In the genomic region with DNA sequence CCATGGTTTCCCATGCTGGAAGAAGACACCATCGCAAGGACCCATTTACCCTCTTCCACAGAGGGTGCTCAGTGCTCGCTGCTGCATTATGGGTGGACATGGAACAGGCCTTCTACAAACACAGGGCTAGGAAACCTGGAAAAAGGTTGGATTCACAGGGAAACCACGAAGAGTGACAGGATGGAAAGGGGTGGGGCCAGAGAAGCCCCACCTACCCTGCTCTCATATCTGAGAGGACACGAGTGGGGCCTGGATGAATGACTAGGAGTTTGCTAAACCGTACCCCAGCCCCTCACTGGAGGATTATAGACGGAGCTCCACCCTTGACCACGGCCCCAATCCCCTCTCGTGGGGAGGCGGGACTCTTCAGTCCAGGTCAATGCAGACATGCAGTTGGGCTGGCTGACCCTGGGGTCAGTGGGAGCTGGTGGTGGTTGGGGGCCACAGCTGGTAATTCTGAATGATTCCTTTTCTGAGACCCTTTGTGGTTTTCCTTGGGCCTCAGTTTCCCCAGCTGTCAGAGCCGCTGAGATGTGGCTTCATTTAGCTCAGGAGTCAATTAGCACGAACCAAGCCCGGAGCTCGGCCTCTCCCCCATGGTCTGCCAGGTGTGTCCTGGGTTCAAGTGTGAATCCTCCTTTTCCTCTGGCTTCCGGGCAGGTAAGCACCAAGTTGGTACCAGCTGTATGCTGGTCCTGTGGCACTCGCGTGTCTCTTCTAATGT, we compare ENCODE assay signal across 9 mouse cellular contexts. TPM values are rescaled to one million over a fixed set of nuclear protein-coding genes. Genes with fewer than 3 reads are reported as not detected.
DNase-seq lines count a peak whose midpoint lies in the region; ATAC-seq and TF ChIP-seq lines count a peak whose summit lies in the region.
"Had no signal": no experiment of that assay in that cellular context is flagged by ENCODE, and none has a peak within 500 bp of the region (broad histone marks: within the 10 kb centered on the region; RNA-seq: fewer than 3 reads in every experiment).

No protein-coding gene starts in this region.

- peak overlapping the region; percentile 96 for H3K27ac ChIP-seq in layer of hippocampus, adult 2 months
- peak overlapping the region; percentile 84; the same call in 1 of the 2 replicates for H3K27ac ChIP-seq in embryonic facial prominence, embryonic 14.5 days (replicated peaks; ENCODE audit: low read depth, low read length)
- H3K27ac ChIP-seq in hindbrain, embryonic 16.5 days (ENCODE audit: low read depth, low read length): peak overlapping the region; percentile 81; the same call in 1 of the 2 replicates
- peak overlapping the region; percentile 51; the same call in 1 of the 2 replicates for H3K27ac ChIP-seq in midbrain, embryonic 16.5 days (ENCODE audit: low read length)

- peaks cover 29% of the 10 kb centered on the region for H3K36me3 ChIP-seq in embryonic facial prominence, embryonic 14.5 days (ENCODE audit: control insufficient read depth, insufficient read depth, low read length)
- H3K36me3 ChIP-seq in hindbrain, embryonic 16.5 days (ENCODE audit: control insufficient read depth, insufficient read depth, low read length): no peaks in the 10 kb centered on the region; the same call in 1 of the 2 replicates
- H3K36me3 ChIP-seq in midbrain, embryonic 16.5 days (ENCODE audit: control insufficient read depth, insufficient read depth, low read length): no peaks in the 10 kb centered on the region

- H3K9ac ChIP-seq in embryonic facial prominence, embryonic 14.5 days (ENCODE audit: low read depth, low read length): no peak overlapping the region
- no peak overlapping the region for H3K9ac ChIP-seq in hindbrain, embryonic 16.5 days (ENCODE audit: low read depth, low read length)
- H3K9ac ChIP-seq in midbrain, embryonic 16.5 days (ENCODE audit: low read depth, low read length): no peak overlapping the region

- no peak for DNase-seq in layer of hippocampus, adult 2 months (ENCODE audit: low spot score in 2 of 2)
- DNase-seq in layer of hippocampus, adult 9-11 months: no peak
- DNase-seq in embryonic facial prominence, embryonic 14.5 days (ENCODE audit: low spot score): no peak
- DNase-seq in frontal cortex, postnatal 10 days (ENCODE audit: low spot score in 2 of 2): no peak
- DNase-seq in adrenal gland, postnatal 14 days: no peak
- DNase-seq in layer of hippocampus, adult 8-10 months (ENCODE audit: low spot score in 2 of 2): no peak

- H3K4me2 ChIP-seq in embryonic facial prominence, embryonic 14.5 days (ENCODE audit: low read depth, low read length): no peak overlapping the region
- H3K4me2 ChIP-seq in hindbrain, embryonic 16.5 days (ENCODE audit: low read length): no peak overlapping the region
- no peak overlapping the region for H3K4me2 ChIP-seq in midbrain, embryonic 16.5 days (ENCODE audit: low read length)

- no peaks in the 10 kb centered on the region for H3K9me3 ChIP-seq in embryonic facial prominence, embryonic 14.5 days (ENCODE audit: control insufficient read depth, low read length)
- no peaks in the 10 kb centered on the region for H3K9me3 ChIP-seq in hindbrain, embryonic 16.5 days (ENCODE audit: control insufficient read depth, low read length)
- no peaks in the 10 kb centered on the region for H3K9me3 ChIP-seq in midbrain, embryonic 16.5 days (replicated peaks; ENCODE audit: control insufficient read depth, low read length, poor library complexity, severe bottlenecking)

- 71% methylated on average over 16 of the region's 16 CpGs for WGBS in embryonic facial prominence, embryonic 14.5 days
- 74% methylated on average over 16 of the region's 16 CpGs for WGBS in hindbrain, embryonic 16.5 days
- 78% methylated on average over 16 of the region's 16 CpGs for WGBS in midbrain, embryonic 16.5 days

- H3K27me3 ChIP-seq in embryonic facial prominence, embryonic 14.5 days (replicated peaks; ENCODE audit: control insufficient read depth, insufficient read depth, low read length): no peaks in the 10 kb centered on the region
- peaks cover 3% of the 10 kb centered on the region; the same call in 1 of the 2 replicates for H3K27me3 ChIP-seq in hindbrain, embryonic 16.5 days (replicated peaks; ENCODE audit: control insufficient read depth, insufficient read depth, low read length)
- H3K27me3 ChIP-seq in midbrain, embryonic 16.5 days (ENCODE audit: control insufficient read depth, insufficient read depth, low read depth, low read length): peaks cover 3% of the 10 kb centered on the region; the same call in 1 of the 2 replicates

- no peak for TF ChIP-seq CTCF in layer of hippocampus, adult 2 months (conservative IDR thresholded peaks at IDR 0.05)

- H3K4me1 ChIP-seq in embryonic facial prominence, embryonic 14.5 days (ENCODE audit: control insufficient read depth, insufficient read depth, low read length): peaks cover 76% of the 10 kb centered on the region
- peaks cover 55% of the 10 kb centered on the region for H3K4me1 ChIP-seq in hindbrain, embryonic 16.5 days (ENCODE audit: control insufficient read depth, insufficient read depth, low read depth, low read length)
- peaks cover 22% of the 10 kb centered on the region for H3K4me1 ChIP-seq in midbrain, embryonic 16.5 days (ENCODE audit: control insufficient read depth, insufficient read depth, low read length)

- no peak overlapping the region for H3K4me3 ChIP-seq in layer of hippocampus, adult 2 months
- H3K4me3 ChIP-seq in embryonic facial prominence, embryonic 14.5 days (ENCODE audit: low read depth, low read length): no peak overlapping the region
- no peak overlapping the region for H3K4me3 ChIP-seq in hindbrain, embryonic 16.5 days (ENCODE audit: low read length)
- no peak overlapping the region for H3K4me3 ChIP-seq in midbrain, embryonic 16.5 days (ENCODE audit: low read depth, low read length)

- ATAC-seq in embryonic facial prominence, embryonic 14.5 days (ENCODE audit: low read depth): no peak
- no peak for ATAC-seq in hindbrain, embryonic 16.5 days
- no peak for ATAC-seq in midbrain, embryonic 16.5 days

RNA-seq across cellular contexts. Expression of a gene that starts 19.9 kb away (rescaled TPM):
- total RNA-seq in layer of hippocampus, adult 2 months (2021): 1 to 10 TPM; 1.9 to 2.1 TPM
- polyA plus RNA-seq in embryonic facial prominence, embryonic 14.5 days (2014; fragmentation: Nextera tagmentation; extraction: Ambion mirVana): 3.9 and 4.1 TPM in 2 replicates
- polyA plus RNA-seq in hindbrain, embryonic 16.5 days (2015; fragmentation: Nextera tagmentation; extraction: Ambion mirVana): 1.6 and 2.3 TPM in 2 replicates
- 1.2 and 1.4 TPM in 2 replicates for polyA plus RNA-seq in midbrain, embryonic 16.5 days (2015; fragmentation: Nextera tagmentation; extraction: Ambion mirVana)
- total RNA-seq in adrenal gland, postnatal 14 days (2021): 0.94 and 1.9 TPM in 2 replicates
- 1 to 10 TPM; 1.3 to 1.7 (median 1.4) TPM for total RNA-seq in layer of hippocampus, adult 8-10 months (2022)

RNA-seq across cellular contexts. Expression of a gene that starts 23.9 kb away (rescaled TPM):
- total RNA-seq in layer of hippocampus, adult 2 months (2021): 1 to 10 TPM; 5.5 to 8.1 TPM
- 0.77 and 0.88 TPM in 2 replicates for polyA plus RNA-seq in embryonic facial prominence, embryonic 14.5 days (2014; fragmentation: Nextera tagmentation; extraction: Ambion mirVana)
- 1.5 and 2.2 TPM in 2 replicates for polyA plus RNA-seq in hindbrain, embryonic 16.5 days (2015; fragmentation: Nextera tagmentation; extraction: Ambion mirVana)
- 2.3 and 3.3 TPM in 2 replicates for polyA plus RNA-seq in midbrain, embryonic 16.5 days (2015; fragmentation: Nextera tagmentation; extraction: Ambion mirVana)
- 0.64 and 2.1 TPM in 2 replicates for total RNA-seq in adrenal gland, postnatal 14 days (2021)
- 1 to 10 TPM; 2.9 to 9.7 (median 4.2) TPM for total RNA-seq in layer of hippocampus, adult 8-10 months (2022)
- total RNA-seq: hematopoietic stem cell, adult 5-6 weeks had no signal

RNA-seq across cellular contexts. Expression of a gene that starts 28.5 kb away (rescaled TPM):
- total RNA-seq in layer of hippocampus, adult 2 months (2021): 1 to 10 TPM; 4.4 to 6.1 TPM
- 2.4 and 2.6 TPM in 2 replicates for polyA plus RNA-seq in embryonic facial prominence, embryonic 14.5 days (2014; fragmentation: Nextera tagmentation; extraction: Ambion mirVana)
- 7.9 and 9.4 TPM in 2 replicates for polyA plus RNA-seq in hindbrain, embryonic 16.5 days (2015; fragmentation: Nextera tagmentation; extraction: Ambion mirVana)
- polyA plus RNA-seq in midbrain, embryonic 16.5 days (2015; fragmentation: Nextera tagmentation; extraction: Ambion mirVana): 6.1 and 8.2 TPM in 2 replicates
- 0.48 and 1.6 TPM in 2 replicates for total RNA-seq in adrenal gland, postnatal 14 days (2021)
- total RNA-seq in layer of hippocampus, adult 8-10 months (2022): 1 to 10 TPM; 2.7 to 5.5 (median 4.5) TPM

RNA-seq across cellular contexts. Expression of a gene that starts 28.5 kb away (rescaled TPM):
- 10 to 100 TPM; 75.9 to 79.7 TPM for total RNA-seq in layer of hippocampus, adult 2 months (2021)
- 61.4 and 67.1 TPM in 2 replicates for polyA plus RNA-seq in embryonic facial prominence, embryonic 14.5 days (2014; fragmentation: Nextera tagmentation; extraction: Ambion mirVana)
- polyA plus RNA-seq in hindbrain, embryonic 16.5 days (2015; fragmentation: Nextera tagmentation; extraction: Ambion mirVana): 99.8 and 108 TPM in 2 replicates
- 77.5 and 86.2 TPM in 2 replicates for polyA plus RNA-seq in midbrain, embryonic 16.5 days (2015; fragmentation: Nextera tagmentation; extraction: Ambion mirVana)
- total RNA-seq in adrenal gland, postnatal 14 days (2021): 52.6 and 55.6 TPM in 2 replicates
- total RNA-seq in layer of hippocampus, adult 8-10 months (2022): 10 to 100 TPM; 64.3 to 78.5 (median 72.6) TPM

RNA-seq across cellular contexts. Expression of a gene that starts 34.4 kb away (rescaled TPM):
- total RNA-seq in layer of hippocampus, adult 2 months (2021): 10 to 100 TPM; 70.1 to 72.0 TPM
- 69.5 and 90.1 TPM in 2 replicates for polyA plus RNA-seq in embryonic facial prominence, embryonic 14.5 days (2014; fragmentation: Nextera tagmentation; extraction: Ambion mirVana)
- polyA plus RNA-seq in hindbrain, embryonic 16.5 days (2015; fragmentation: Nextera tagmentation; extraction: Ambion mirVana): 149 and 156 TPM in 2 replicates
- polyA plus RNA-seq in midbrain, embryonic 16.5 days (2015; fragmentation: Nextera tagmentation; extraction: Ambion mirVana): 145 and 146 TPM in 2 replicates
- total RNA-seq in adrenal gland, postnatal 14 days (2021): 40.5 and 43.3 TPM in 2 replicates
- total RNA-seq in layer of hippocampus, adult 8-10 months (2022): 10 to 100 TPM; 64.6 to 72.1 (median 67.2) TPM
